Mouse (Mus musculus) forebrain, embryonic 16.5 days (tissue): Measurements from ENCODE around the gene Pml. TPM values are rescaled to one million over a fixed set of nuclear protein-coding genes. Genes with fewer than 3 reads are reported as not detected.
"Not testable (repeated sequence)": the region's sequence is repeated elsewhere in the genome, so short reads cannot be mapped to it uniquely, and the experiment has no call there.

Source experiments
- ATAC-seq: fragments of 200-750 bp; cut with Nextera tagmentation; 2 replicates; pipeline ENCODE4 v1.8.0; 2017; ENCODE audit warnings: mild to moderate bottlenecking, moderate library complexity
- H3K27ac ChIP-seq: fragments of 300-500 bp; sonication (generic); 2 replicates; pipeline ENCODE4 v1.5.1; 2014; ENCODE audit warnings: low read length, control low read depth
- H3K27me3 ChIP-seq: fragments of 300-500 bp; sonication (generic); replicated peaks from 2 replicates; pipeline ENCODE4 v1.6.1; 2014; ENCODE audit warnings: low read length; ENCODE audit not compliant: control insufficient read depth, insufficient read depth
- H3K36me3 ChIP-seq: fragments of 300-500 bp; sonication (generic); 2 replicates; pipeline ENCODE4 v1.6.1; 2014; ENCODE audit not compliant: control insufficient read depth, insufficient read depth
- H3K4me1 ChIP-seq: fragments of 300-500 bp; sonication (generic); replicated peaks from 2 replicates; pipeline ENCODE4 v1.6.1; 2014; ENCODE audit warnings: low read length; ENCODE audit not compliant: control insufficient read depth, insufficient read depth
- H3K4me2 ChIP-seq: fragments of 300-500 bp; sonication (generic); 2 replicates; pipeline ENCODE4 v1.6.1; 2014; ENCODE audit warnings: mild to moderate bottlenecking, low read length, control low read depth
- H3K4me3 ChIP-seq: fragments of 300-500 bp; sonication (generic); replicated peaks from 2 replicates; pipeline ENCODE4 v1.5.1; 2014; ENCODE audit warnings: mild to moderate bottlenecking, low read length, control low read depth
- H3K9ac ChIP-seq: fragments of 300-500 bp; sonication (generic); replicated peaks from 2 replicates; pipeline ENCODE4 v1.6.1; 2014; ENCODE audit warnings: low read depth, low read length, control low read depth
- H3K9me3 ChIP-seq: fragments of 300-500 bp; sonication (generic); 2 replicates; pipeline ENCODE4 v1.6.1; 2016; ENCODE audit warnings: low read length; ENCODE audit not compliant: control insufficient read depth
- WGBS: fragments of 180-500 bp; shearing (Covaris S2); extraction: QIAGEN DNeasy Blood & Tissue Kit; methylation state at CpG from one replicate; pipeline ENCODE4 v1.1.7; 2014; 5-methylcytosine and 5-hydroxymethylcytosine counted together
- polyA plus RNA-seq: library from polyadenylated mRNA; unstranded; fragments of >200 nt; fragmentation: Nextera tagmentation; extraction: Ambion mirVana; gene quantifications from 2 replicates; pipeline ENCODE4 v1.2.1, GENCODE M21; 2015

The Pml gene
- polyA plus RNA-seq, 1 experiment from 2014 or later = 7.4 TPM

GRCm38 (mm10) chr9:58265368-58265767 lies 15.8 kb upstream of the Pml start:
- no peak overlapping the region for H3K4me3 ChIP-seq
- no peak overlapping the region for H3K27ac ChIP-seq
- no peaks in the 10 kb centered on the region for H3K4me1 ChIP-seq
- 75% methylated on average over 3 of the region's 3 CpGs for WGBS
- H3K9me3 ChIP-seq = no peaks in the 10 kb centered on the region
- ATAC-seq = no peak
- H3K27me3 ChIP-seq = no peaks in the 10 kb centered on the region
- H3K9ac ChIP-seq = no peak overlapping the region
- H3K4me2 ChIP-seq = no peak overlapping the region
- H3K36me3 ChIP-seq = peaks cover 20% of the 10 kb centered on the region

- Histone ChIP-seq H3K9me3 (no peaks in the 10 kb centered on the region), H3K27me3 (no peaks in the 10 kb centered on the region), H3K36me3 (peaks cover 31% of the 10 kb centered on the region), H3K4me2 (no peak overlapping the region), H3K4me1 (no peaks in the 10 kb centered on the region), H3K9ac (no peak overlapping the region), H3K27ac (no peak overlapping the region), H3K4me3 (no peak overlapping the region)
- ATAC-seq = no peak
- WGBS = 95% methylated on average over 5 of the region's 5 CpGs
These were observed 12.9 kb upstream of the Pml start for GRCm38 (mm10) chr9:58262507-58262906.

GRCm38 (mm10) chr9:58255704-58256685 lies 6.4 kb upstream of the Pml start:
- H3K9ac ChIP-seq = no peak overlapping the region
- peaks cover 13% of the 10 kb centered on the region for H3K4me1 ChIP-seq
- ATAC-seq = no peak
- no peaks in the 10 kb centered on the region for H3K9me3 ChIP-seq
- no peak overlapping the region for H3K4me3 ChIP-seq
- no peaks in the 10 kb centered on the region for H3K27me3 ChIP-seq
- no peak overlapping the region for H3K27ac ChIP-seq
- peaks cover 20% of the 10 kb centered on the region for H3K36me3 ChIP-seq
- WGBS = 89% methylated on average over 10 of the region's 10 CpGs
- no peak overlapping the region for H3K4me2 ChIP-seq

GRCm38 (mm10) chr9:58255105-58255504 lies 5.5 kb upstream of the Pml start:
- Histone ChIP-seq H3K4me1 (peaks cover 13% of the 10 kb centered on the region), H3K27me3 (no peaks in the 10 kb centered on the region), H3K4me3 (no peak overlapping the region), H3K9me3 (no peaks in the 10 kb centered on the region), H3K4me2 (no peak overlapping the region), H3K27ac (no peak overlapping the region), H3K9ac (no peak overlapping the region), H3K36me3 (peaks cover 15% of the 10 kb centered on the region)
- 68% methylated on average over 2 of the region's 2 CpGs for WGBS
- ATAC-seq = no peak

DNA sequence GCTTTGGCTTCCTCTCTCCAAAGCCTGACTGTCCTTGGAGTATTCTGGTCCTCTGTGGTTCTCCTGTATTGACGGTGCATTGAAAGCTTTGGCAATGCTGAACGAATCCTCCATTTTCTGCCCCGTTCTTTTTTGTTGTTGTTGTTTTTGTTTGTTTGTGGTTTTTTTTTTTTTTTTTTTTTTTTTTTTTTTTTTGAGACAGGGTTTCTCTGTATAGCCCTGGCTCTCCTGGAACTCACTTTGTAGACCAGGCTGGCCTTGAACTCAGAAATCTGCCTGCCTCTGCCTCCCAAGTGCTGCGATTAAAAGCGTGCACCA lies 4.2 kb upstream of the Pml start:
- H3K27me3 ChIP-seq, H3K9me3 ChIP-seq, ATAC-seq: not testable (repeated sequence)
- Histone ChIP-seq H3K4me3 (peak overlapping the region; percentile 75), H3K27ac (peak overlapping the region; percentile 41; the same call in 1 of the 2 replicates), H3K36me3 (peaks cover 15% of the 10 kb centered on the region; the same call in 1 of the 2 replicates), H3K4me2 (peak overlapping the region; percentile 89), H3K4me1 (peaks cover 24% of the 10 kb centered on the region), H3K9ac (peak overlapping the region; percentile 85)
- 70% methylated on average over 5 of the region's 5 CpGs for WGBS

DNA sequence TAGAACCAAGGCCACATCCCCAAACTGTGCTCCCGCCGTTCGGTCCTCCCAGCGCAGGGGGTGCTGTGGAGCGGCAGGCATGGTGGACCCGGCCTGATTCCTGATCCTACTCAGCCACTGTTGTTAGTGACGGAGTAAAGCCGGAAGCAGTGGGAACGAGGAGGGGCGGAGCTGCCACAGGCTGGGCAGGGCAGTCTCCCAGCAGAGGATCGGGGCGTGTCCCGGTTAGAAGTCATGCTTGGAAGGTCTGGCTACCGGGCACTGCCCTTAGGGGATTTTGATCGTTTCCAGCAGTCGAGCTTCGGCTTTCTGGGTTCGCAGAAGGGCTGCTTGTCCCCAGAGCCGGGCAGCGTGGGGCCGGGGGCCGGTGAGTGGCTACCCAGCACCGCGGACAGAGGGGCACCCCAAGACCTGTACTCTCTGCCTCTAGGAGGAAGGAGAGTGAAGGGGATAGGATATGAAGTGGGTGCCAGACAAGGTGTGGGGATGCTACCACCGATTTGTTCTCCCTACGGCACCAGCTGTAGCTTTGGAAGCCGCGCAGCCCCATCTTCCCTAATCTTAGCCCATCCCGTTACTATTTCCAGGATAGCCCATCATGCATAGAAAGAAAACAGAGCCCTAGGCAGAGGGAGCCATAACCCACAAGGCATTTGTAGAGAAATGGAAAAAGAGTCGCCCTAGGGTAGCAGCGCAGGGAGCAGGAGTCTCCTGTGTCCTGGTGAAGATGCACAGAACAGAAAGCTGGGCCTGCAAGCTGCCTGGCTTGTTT lies 3.6 kb upstream of the Pml start, which contains the start of gene Stoml1:
Gene Stoml1, plus strand, starts transcription at position 132 of the 772 bp plus-strand sequence.
- ATAC-seq = peak; percentile 99
- Histone ChIP-seq H3K4me3 (peak within 1 kb of the TSS; percentile 75), H3K9ac (peak within 1 kb of the TSS; percentile 85), H3K9me3 (no peaks in the 10 kb centered on the region), H3K4me1 (peaks cover 30% of the 10 kb centered on the region), H3K27ac (peak within 1 kb of the TSS; percentile 41; the same call in 1 of the 2 replicates), H3K4me2 (peak within 1 kb of the TSS; percentile 89), H3K36me3 (peaks cover 11% of the 10 kb centered on the region; the same call in 1 of the 2 replicates), H3K27me3 (no peaks in the 10 kb centered on the region)
- 1% methylated on average over 31 of the region's 31 CpGs for whole genome bisulfite sequencing

DNA sequence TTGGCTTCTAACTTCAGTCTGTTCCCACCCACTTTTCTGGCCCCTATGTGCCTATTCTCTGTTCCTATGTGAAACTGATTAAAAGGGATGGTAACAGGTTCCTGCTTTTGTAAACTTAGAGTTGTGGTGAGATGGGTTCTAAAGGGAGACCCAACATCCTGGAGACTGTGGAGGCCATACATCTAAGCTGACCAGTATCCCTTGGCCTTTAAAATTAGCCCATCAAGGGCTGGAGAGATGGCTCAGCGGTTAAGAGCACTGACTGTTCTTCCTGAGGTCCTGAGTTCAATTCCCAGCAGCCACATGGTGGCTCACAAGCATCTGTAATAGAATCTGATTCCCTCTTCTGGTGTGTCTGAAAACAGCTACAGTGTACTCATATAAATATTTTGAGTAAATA lies 1.1 kb upstream of the Pml start:
- peaks cover 40% of the 10 kb centered on the region for H3K4me1 ChIP-seq
- 76% methylated on average over 1 of the region's 1 CpGs for WGBS
- not testable (repeated sequence) for H3K36me3 ChIP-seq, H3K9ac ChIP-seq, H3K4me3 ChIP-seq, H3K4me2 ChIP-seq, H3K9me3 ChIP-seq, ATAC-seq, H3K27me3 ChIP-seq, H3K27ac ChIP-seq

- no peak overlapping the region for H3K9ac ChIP-seq
- H3K36me3 ChIP-seq = no peaks in the 10 kb centered on the region
- WGBS = 83% methylated on average over 8 of the region's 8 CpGs
- H3K27me3 ChIP-seq = no peaks in the 10 kb centered on the region
- H3K4me3 ChIP-seq = no peak overlapping the region
- H3K4me1 ChIP-seq = peaks cover 40% of the 10 kb centered on the region
- H3K4me2 ChIP-seq = no peak overlapping the region; the same call in 1 of the 2 replicates
- ATAC-seq = no peak
- no peak overlapping the region for H3K27ac ChIP-seq
- H3K9me3 ChIP-seq = no peaks in the 10 kb centered on the region
These were observed 736 bp upstream of the Pml start for GRCm38 (mm10) chr9:58250322-58250721.

DNA sequence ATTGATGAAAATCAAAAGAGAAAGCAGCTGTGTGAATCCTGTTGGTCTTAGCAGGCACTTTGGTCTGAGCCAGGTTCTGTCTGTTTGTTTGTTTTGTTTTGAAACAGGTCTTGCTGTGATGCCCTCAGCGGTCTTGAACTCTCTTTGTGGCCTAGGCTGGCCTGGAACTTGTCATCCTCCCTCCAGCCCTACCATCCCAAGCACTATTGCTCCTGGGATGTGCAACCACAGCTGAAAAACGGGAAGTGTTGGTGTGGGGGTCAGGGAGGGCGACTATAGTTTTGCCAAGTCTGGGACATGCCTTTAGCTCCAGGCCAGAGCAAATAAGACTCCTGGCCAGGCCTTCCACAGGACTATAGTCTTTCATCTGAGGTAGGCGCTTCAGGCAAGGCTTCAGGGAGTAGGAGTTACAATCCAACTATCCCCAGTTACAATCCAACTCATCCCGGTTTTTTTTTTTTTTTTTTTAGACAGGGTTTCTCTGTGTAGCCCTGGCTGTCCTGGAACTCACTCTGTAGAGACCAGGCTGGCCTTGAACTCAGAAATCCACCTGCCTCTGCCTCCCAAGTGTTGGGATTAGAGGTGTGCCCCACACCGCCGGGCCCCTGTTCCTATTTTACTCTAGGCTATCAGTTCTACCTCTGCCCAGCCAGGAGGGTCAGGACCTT lies 706 bp downstream of the Pml start:
- 58% methylated on average over 7 of the region's 7 CpGs for WGBS
- Histone ChIP-seq H3K9ac (peak overlapping the region; percentile 47), H3K4me3 (peak overlapping the region; percentile 38), H3K4me1 (peaks cover 31% of the 10 kb centered on the region), H3K36me3 (no peaks in the 10 kb centered on the region), H3K27me3 (no peaks in the 10 kb centered on the region), H3K9me3 (no peaks in the 10 kb centered on the region), H3K27ac (no peak overlapping the region), H3K4me2 (peak overlapping the region; percentile 50)
- no peak for ATAC-seq
